Mouse (Mus musculus): ENCODE measurements around the gene Mrpl41. TPM values are rescaled to one million over a fixed set of nuclear protein-coding genes. Genes with fewer than 3 reads are reported as not detected.
"Not testable (repeated sequence)": the region's sequence is repeated elsewhere in the genome, so short reads cannot be mapped to it uniquely, and the experiment has no call there.

Mrpl41 gene
- 128 and 156 TPM in 2 replicates for polyA plus RNA-seq (2016; fragmentation: Nextera tagmentation; extraction: Ambion mirVana)

DNA sequence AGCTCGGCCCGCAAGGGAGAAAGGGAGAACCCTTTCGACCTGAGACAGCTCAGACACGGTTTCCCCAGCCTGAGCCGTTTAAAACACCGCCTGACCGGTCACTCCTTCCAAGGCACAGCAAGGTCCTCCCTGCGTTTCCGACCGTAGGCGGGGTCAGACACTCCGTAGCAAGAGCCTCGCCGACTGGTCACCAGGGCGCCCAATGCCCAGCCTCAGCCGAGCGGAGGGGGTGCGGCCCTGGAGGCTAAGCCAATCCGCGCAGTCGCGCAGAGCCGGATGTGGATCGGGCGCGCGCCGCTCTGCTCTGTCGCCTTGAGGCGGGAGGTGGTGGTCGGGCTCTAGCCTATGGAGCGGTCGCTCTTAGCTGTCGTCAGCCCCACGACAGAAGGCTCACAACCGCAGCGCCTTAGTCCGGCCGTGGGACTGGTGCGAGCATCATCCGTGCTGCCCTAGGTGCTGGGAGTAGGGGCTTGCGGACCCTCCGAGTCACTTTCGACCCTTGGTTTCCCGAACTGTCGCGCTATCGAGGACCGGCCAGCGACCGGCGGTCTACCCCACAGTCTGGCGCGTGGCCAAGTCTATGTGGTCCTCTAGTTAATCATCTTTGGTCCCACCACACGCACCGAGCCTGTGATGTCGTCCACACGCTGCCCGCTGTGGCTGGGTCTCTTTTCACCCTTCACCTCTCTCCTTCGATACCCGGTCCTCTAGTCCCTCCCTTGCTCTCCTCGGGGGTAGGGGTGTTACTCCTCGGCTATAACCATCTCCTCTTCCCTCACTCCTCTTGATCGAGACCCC lies at the start of gene Mrpl41:
Mrpl41 (minus strand) TSS at position 193 of the 798 bp plus-strand sequence.
- under 1% methylated on average over 64 of the region's 64 CpGs for WGBS

DNA sequence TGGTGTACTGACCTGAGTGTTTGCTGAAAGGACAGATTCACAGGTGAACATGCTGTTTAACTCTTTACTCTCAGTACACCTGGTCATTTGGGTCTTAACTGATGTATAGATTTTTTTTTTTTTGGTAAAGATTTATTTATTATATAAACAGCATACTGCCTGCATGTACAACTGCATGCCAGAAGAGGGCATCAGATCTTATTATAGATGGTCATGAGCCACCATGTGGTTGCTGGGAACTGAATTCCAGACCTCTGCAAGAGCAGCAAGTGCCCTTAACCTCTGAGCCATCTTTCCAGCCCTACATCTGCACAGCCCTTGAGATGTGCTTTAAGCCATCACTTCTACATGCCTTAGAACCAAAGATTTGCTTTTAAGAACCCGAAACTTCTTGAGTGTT lies 47.8 kb upstream of the Mrpl41 start:
- Histone ChIP-seq H3K4me3 (no peak overlapping the region), H3K9me3 (no peaks in the 10 kb centered on the region), H3K27me3 (ENCODE audit: insufficient read depth, poor library complexity, severe bottlenecking) (no peaks in the 10 kb centered on the region), H3K4me1 (replicated peaks) (0 out of 2 replicates have a peak, but pooled peaks cover 6% of the 10 kb centered on the region), H3K36me3 (0 out of 2 replicates have a peak, but pooled peaks cover 3% of the 10 kb centered on the region), H3K27ac (no peak overlapping the region)
- no peak for DNase-seq (ENCODE audit: low spot score)
- 94% methylated on average over 1 of the region's 1 CpGs for WGBS

More for the DNA sequence above, at the start of gene Mrpl41:
- Histone ChIP-seq H3K36me3 (peaks cover 34% of the 10 kb centered on the region), H3K4me3 (peak within 1 kb of the TSS; percentile 83), H3K4me1 (replicated peaks) (peaks cover 28% of the 10 kb centered on the region), H3K27ac (peak within 1 kb of the TSS; percentile 90), H3K27me3 (ENCODE audit: insufficient read depth, poor library complexity, severe bottlenecking) (no peaks in the 10 kb centered on the region), H3K9me3 (no peaks in the 10 kb centered on the region)
- peak; percentile 98 for DNase-seq (ENCODE audit: low spot score)

DNA sequence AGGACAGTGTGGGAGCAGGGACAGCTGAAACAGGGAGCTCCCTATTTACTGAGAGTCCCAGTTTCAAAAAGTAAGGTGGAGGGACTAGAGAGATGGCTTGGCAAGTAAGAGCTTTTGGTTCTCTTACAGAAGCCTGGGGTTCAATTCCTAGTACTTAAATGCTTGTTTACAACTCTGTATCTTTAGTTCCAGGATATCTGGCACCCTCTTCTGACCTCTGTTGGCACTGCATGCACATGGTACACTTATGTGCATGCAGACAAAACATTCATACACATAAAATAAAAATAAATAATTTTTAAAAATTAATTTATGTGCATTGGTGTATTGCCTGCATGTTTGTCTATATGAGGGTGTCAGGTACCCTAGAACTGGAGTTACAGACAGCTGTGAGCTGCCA lies 33.4 kb upstream of the Mrpl41 start:
- H3K27ac ChIP-seq, result no peak overlapping the region
- DNase-seq (ENCODE audit: low spot score), result no peak
- H3K27me3 ChIP-seq (ENCODE audit: insufficient read depth, poor library complexity, severe bottlenecking), result no peaks in the 10 kb centered on the region
- no peaks in the 10 kb centered on the region for H3K9me3 ChIP-seq
- H3K36me3 ChIP-seq, result no peaks in the 10 kb centered on the region
- H3K4me3 ChIP-seq, result no peak overlapping the region
- no peaks in the 10 kb centered on the region for H3K4me1 ChIP-seq (replicated peaks)

DNA sequence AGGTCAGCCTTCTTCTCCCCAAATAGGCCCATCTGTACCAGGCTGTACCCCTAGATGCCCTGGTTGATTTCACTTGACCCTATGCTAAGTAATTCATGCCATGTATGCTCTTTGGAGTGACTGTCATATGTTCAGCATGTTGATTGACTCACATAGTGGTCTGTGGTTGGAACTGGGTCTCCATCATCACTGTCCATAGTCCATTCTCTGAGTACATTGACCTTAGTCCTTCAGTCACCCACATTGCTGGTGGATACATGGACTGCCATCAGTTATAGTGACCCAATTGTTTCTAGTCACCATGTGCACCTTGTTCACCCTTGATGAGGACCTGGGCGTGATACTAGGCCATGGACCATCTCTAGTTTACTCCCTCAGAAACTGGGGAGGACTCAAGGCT lies 31.9 kb upstream of the Mrpl41 start:
- DNase-seq (ENCODE audit: low spot score), result no peak
- Histone ChIP-seq H3K4me1 (replicated peaks) (no peaks in the 10 kb centered on the region), H3K27me3 (ENCODE audit: insufficient read depth, poor library complexity, severe bottlenecking) (no peaks in the 10 kb centered on the region), H3K4me3 (no peak overlapping the region), H3K27ac (no peak overlapping the region), H3K9me3 (no peaks in the 10 kb centered on the region), H3K36me3 (no peaks in the 10 kb centered on the region)
- WGBS, result 86% methylated on average over 1 of the region's 1 CpGs

DNA sequence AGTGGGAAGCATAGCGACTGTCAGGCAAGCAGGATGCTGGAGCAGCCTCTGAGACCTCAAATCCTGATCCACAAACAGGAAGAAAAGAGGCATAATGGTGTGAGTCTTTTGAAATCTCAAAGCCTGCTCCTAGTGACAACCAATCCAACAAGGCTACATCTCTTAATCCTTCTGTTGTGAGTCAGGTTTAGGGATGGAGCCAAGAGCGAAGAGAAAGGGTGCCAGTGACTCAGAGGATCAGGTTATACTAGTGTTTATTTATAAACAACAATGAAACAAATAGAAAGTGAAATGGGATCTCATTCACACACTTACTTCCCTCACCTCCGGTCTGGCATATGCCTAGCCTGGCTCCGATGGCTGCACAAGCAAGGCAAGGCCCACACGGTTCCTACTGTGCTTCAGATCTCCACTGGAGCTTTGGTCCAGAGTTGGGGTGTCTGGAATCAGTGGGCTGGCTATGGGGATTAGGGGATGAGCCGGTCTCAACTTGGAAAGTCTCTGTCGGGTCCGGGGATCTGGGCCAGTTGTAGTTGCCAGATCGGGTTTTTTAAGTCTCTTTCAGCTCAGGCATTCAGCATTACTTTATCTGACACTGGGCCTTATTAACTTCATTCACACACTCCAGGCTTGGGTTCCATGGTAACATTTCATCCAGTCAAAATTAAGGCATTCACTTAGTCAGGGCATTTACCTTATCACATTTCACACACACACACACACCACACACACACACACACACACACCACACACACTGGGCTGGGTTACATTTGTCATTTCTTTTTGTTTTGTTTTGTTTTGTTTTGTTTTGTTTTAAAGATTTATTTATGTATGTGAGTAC lies 29.3 kb upstream of the Mrpl41 start:
- H3K27ac ChIP-seq, result no peak overlapping the region
- no peaks in the 10 kb centered on the region for H3K36me3 ChIP-seq
- H3K4me1 ChIP-seq (replicated peaks), result no peaks in the 10 kb centered on the region
- H3K9me3 ChIP-seq, result no peaks in the 10 kb centered on the region
- H3K4me3 ChIP-seq, result no peak overlapping the region
- no peak for DNase-seq (ENCODE audit: low spot score)
- no peaks in the 10 kb centered on the region for H3K27me3 ChIP-seq (ENCODE audit: insufficient read depth, poor library complexity, severe bottlenecking)
- WGBS, result 76% methylated on average over 9 of the region's 9 CpGs

DNA sequence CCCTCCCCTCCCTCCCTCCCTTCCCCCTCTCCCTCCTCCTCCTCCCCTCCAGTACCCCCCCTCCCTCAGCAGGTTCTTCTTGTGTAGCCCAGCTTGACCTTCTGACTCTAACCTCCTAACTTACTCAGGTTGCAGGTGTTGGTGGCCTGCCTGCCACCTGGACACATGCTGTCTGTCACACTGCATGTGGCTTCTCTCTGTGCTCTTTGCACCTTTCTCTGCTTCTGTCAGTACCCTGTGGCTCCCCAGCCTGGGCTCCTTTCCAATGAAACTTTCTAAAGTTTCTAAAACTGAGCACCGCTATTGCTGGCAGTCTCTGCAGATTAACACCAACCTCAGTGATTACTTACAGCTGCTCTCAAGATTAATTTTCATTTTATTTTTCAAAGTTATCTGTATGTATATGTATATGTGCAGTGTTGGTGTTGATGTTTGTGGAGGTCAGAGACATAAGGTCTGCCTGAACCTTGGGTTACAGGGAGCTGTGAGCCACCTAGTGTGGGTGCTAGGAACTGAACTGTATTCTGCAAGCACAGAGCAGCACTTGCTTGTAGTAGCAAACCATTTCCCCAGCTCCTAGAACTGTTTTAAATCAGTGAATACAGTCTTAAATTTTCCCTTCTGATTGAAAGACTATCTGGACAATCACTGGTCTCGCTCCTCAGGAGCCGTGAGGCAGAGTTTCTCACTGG lies 25.8 kb upstream of the Mrpl41 start:
- Histone ChIP-seq H3K27me3 (ENCODE audit: insufficient read depth, poor library complexity, severe bottlenecking) (no peaks in the 10 kb centered on the region), H3K4me3 (no peak overlapping the region), H3K4me1 (replicated peaks) (no peaks in the 10 kb centered on the region), H3K36me3 (no peaks in the 10 kb centered on the region), H3K27ac (no peak overlapping the region), H3K9me3 (no peaks in the 10 kb centered on the region)
- 83% methylated on average over 3 of the region's 3 CpGs for WGBS
- peak; percentile 29 for DNase-seq (ENCODE audit: low spot score)

DNA sequence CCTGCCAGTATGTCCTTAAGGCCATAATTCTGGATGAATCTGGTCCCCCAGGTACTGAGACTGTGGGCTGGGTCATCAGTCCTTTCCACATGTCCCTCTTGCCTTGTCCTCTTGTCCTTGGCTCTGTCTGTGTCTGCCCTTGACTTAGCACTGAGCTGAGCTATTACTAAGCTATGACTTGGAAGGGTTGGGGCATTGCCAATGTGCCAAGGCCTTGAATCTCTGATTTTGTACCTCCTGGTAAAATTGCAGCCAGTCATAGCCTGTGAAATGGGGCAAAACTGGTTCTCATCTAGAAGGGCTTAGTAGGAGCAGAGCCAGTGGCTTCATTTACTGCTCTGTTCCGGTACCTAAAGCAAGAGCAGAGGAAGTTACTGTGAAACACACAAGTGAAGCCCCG lies 21.6 kb upstream of the Mrpl41 start:
- H3K9me3 ChIP-seq, result no peaks in the 10 kb centered on the region
- H3K4me3 ChIP-seq, result no peak overlapping the region
- no peaks in the 10 kb centered on the region for H3K27me3 ChIP-seq (ENCODE audit: insufficient read depth, poor library complexity, severe bottlenecking)
- DNase-seq (ENCODE audit: low spot score), result no peak
- H3K36me3 ChIP-seq, result no peaks in the 10 kb centered on the region
- WGBS, result 94% methylated on average over 2 of the region's 2 CpGs
- H3K27ac ChIP-seq, result no peak overlapping the region
- H3K4me1 ChIP-seq (replicated peaks), result no peaks in the 10 kb centered on the region

DNA sequence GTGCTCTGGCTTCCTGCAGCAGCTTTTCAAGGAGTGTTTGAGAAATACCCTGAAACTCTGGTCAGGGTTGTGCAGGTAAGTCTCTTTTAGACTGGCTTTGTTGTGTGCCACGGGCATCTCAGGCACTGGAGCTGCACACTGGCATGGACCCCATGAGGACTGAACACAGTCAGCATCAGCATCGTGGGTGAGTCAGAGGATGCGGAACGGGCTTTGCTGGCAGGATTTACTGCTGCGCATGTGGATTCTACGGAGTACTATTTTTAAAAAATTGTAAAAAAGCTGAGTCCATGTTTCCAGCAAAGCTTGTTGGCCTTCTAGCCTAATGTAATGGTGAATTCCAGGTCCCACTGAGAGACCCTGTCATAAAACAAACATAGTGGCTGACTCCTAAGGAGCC lies 20.4 kb upstream of the Mrpl41 start:
- Histone ChIP-seq H3K9me3 (no peaks in the 10 kb centered on the region), H3K27me3 (ENCODE audit: insufficient read depth, poor library complexity, severe bottlenecking) (no peaks in the 10 kb centered on the region), H3K36me3 (no peaks in the 10 kb centered on the region), H3K4me3 (no peak overlapping the region), H3K4me1 (replicated peaks) (no peaks in the 10 kb centered on the region), H3K27ac (no peak overlapping the region)
- 93% methylated on average over 6 of the region's 6 CpGs for WGBS
- no peak for DNase-seq (ENCODE audit: low spot score)

DNA sequence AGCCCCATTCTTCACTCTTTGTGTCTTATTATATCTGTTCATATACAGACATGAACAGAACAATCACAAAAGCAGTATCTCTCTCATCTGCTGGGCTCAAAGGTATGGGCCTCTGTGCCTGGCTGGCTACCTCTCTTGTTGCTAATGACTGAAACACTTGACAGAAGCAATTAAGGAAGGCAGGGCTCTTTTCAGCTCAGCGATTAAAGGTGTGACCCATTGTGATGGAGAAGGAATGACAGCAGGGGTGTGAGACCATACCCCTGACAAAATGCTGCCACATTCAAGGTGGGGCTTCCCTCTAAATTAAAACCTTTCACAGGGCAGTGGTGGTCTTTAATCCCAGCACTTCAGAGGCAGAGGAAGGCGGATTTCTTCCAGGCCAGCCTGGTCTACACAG lies 12.9 kb upstream of the Mrpl41 start:
- DNase-seq (ENCODE audit: low spot score), result no peak
- no peaks in the 10 kb centered on the region for H3K9me3 ChIP-seq
- no peaks in the 10 kb centered on the region for H3K36me3 ChIP-seq
- 65% methylated on average over 2 of the region's 2 CpGs for WGBS
- no peaks in the 10 kb centered on the region for H3K4me1 ChIP-seq (replicated peaks)
- H3K4me3 ChIP-seq, result no peak overlapping the region
- H3K27me3 ChIP-seq (ENCODE audit: insufficient read depth, poor library complexity, severe bottlenecking), result no peaks in the 10 kb centered on the region
- no peak overlapping the region for H3K27ac ChIP-seq

DNA sequence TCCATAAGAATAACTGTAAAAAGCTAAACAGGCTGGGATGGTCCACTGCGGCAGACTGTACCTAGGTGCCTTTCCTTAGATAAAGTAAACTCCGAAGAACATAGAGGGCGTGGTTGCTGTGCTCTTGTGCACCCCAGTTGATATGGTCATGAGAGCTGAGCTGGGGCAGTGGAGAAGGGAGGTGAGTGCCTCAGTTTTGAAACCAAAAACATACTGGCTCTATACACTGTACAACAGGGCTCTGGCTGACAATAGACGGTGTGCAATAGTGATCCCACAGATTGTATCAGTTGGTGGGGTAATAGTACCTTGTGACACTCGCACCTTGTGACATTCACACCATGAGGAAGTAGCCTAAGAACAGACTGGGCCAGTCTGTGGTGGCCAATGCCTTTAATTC lies 2.1 kb upstream of the Mrpl41 start:
- peaks cover 15% of the 10 kb centered on the region for H3K36me3 ChIP-seq
- no peak overlapping the region for H3K27ac ChIP-seq
- DNase-seq (ENCODE audit: low spot score), result no peak
- WGBS, result 92% methylated on average over 5 of the region's 5 CpGs
- no peak overlapping the region for H3K4me3 ChIP-seq
- H3K27me3 ChIP-seq (ENCODE audit: insufficient read depth, poor library complexity, severe bottlenecking), result no peaks in the 10 kb centered on the region
- no peaks in the 10 kb centered on the region for H3K9me3 ChIP-seq
- H3K4me1 ChIP-seq (replicated peaks), result peaks cover 28% of the 10 kb centered on the region

DNA sequence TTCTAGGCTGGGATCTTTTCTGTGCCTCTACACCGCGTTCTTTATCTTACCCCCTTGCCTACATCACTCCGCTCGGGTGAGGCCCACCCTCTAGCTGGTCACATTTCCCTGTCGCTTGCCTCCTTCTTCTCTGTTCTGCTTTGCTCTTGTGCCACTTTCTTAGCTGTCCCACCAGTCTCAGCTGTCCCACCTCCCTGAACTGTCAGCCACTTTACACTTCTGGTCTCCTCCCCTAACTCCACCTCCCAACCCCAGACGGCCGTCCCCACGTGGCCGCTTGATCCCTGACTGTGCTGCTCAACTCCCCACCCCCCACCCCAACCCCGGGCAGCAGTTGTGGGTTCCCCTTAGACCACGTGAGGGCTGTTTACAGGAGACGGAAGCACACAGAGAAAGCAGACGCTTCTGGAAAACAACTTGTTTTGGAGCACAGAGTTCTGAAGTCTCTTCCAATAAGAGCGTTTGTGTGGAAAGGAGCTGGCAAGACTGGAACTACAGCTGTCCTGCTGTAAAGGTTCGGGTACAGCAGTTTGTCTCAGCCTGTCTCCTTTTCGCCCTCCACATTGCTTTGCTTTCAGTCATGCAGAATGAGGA lies 903 bp upstream of the Mrpl41 start, which contains the start of gene Pnpla7:
Pnpla7 (plus strand) TSS at position 330 of the 594 bp plus-strand sequence.
- peaks cover 28% of the 10 kb centered on the region for H3K4me1 ChIP-seq (replicated peaks)

DNA sequence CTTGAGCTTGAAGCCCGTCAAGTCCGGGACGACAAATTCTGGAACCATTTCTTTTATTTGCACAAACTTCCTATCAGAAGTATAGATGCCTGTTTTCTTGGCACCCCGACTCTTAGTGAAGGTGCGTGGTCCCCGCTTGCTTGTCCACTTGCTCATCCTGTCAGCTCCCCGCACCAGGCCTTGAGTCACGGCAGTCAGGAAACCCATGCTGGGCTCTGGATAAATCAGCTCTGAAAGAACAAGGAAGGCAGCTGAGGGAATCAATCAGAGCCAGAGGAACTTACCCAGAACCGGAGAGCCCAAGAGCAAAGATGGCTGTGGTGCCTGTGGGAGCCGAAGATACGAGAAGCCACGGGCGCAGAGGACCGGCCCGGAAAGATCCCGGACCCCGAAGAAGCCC lies 446 bp downstream of the Mrpl41 start:
- H3K36me3 ChIP-seq, result peaks cover 40% of the 10 kb centered on the region
- H3K4me3 ChIP-seq, result peak overlapping the region; percentile 83
- H3K9me3 ChIP-seq; DNase-seq (ENCODE audit: low spot score); H3K27me3 ChIP-seq (ENCODE audit: insufficient read depth, poor library complexity, severe bottlenecking): not testable (repeated sequence)
- peak overlapping the region; percentile 90 for H3K27ac ChIP-seq
- 1% methylated on average over 17 of the region's 17 CpGs for WGBS
- peaks cover 28% of the 10 kb centered on the region for H3K4me1 ChIP-seq (replicated peaks)

More for the DNA sequence above, 903 bp upstream of the Mrpl41 start, which contains the start of gene Pnpla7:
- Histone ChIP-seq H3K36me3 (peaks cover 27% of the 10 kb centered on the region), H3K4me3 (peak within 1 kb of the TSS; percentile 83), H3K27ac (peak within 1 kb of the TSS; percentile 90), H3K9me3 (no peaks in the 10 kb centered on the region), H3K27me3 (ENCODE audit: insufficient read depth, poor library complexity, severe bottlenecking) (no peaks in the 10 kb centered on the region)
- WGBS, result under 1% methylated on average over 16 of the region's 16 CpGs
- DNase-seq (ENCODE audit: low spot score), result peak; percentile 77

Measured in hindbrain, embryonic 10.5 days (tissue).